Mouse (Mus musculus): ENCODE data around the gene Rpl39l.

DNA sequence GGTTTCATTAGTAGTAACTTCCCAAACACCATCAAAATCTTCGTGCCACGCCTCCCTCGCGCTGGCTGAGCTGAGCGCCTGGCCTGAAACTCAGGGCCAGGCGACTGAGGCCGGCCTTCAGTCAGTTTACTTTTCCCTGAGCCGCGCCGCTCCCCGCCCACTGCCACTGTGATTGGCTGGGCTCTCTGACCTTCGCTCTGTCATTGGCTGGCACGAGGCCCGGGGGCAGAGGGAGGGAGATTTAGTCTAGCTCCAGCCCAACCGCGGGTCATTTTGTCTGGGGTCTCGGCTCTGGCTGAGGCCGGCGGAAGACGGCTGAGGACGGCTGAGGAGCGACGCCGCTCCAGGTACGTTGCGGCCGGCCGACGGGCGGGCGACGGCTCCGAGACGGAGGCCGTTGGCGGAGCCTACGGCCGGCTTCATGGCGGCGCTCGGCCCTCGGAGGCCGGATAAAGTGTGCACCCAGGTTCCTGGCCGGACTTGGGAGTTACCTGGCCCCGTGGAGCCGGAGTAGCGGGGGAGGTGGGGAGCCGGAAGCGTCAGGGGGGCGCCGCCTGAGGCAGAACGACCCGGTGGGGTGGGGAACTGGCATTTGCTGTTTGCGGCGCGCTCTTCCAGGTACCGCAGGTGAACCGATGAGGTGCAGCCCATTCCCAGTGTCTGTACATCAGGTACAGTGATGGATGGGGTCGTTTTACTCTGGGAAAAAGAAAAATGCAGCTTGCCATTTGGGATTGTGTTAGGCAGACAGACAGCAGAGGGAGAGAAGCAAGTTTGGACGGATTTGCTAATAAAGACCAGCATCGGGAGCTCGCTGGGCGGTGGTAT is 22.9 kb downstream of the Rpl39l start, which contains the start of gene Atf7ip2:
- TF ChIP-seq CTCF (IDR thresholded peaks at IDR 0.05; ENCODE audit: extremely low read depth, insufficient read length, insufficient replicate concordance, low read depth, low read length), result no peak
- no peak for TF ChIP-seq POLR2A (IDR thresholded peaks at IDR 0.05; ENCODE audit: low read depth, low read length)

All from small intestine, adult 2 months (tissue).